Mouse (Mus musculus): ENCODE data around the gene Hist2h4.
"Not testable (repeated sequence)": the region's sequence is repeated elsewhere in the genome, so short reads cannot be mapped to it uniquely, and the experiment has no call there.

The Hist2h4 gene

GRCm38 (mm10) chr3:96247356-96248140 lies 15.6 kb downstream of the Hist2h4 start:
- DNase-seq (ENCODE audit: low spot score in 2 of 2): no peak

- DNase-seq (ENCODE audit: low spot score in 2 of 2): not testable (repeated sequence)
Measured at GRCm38 (mm10) chr3:96246427-96246856, 16.7 kb downstream of the Hist2h4 start, which contains the start of gene Hist2h3c1. Hist2h3c1 (plus strand) TSS chr3:96246685.

GRCm38 (mm10) chr3:96246018-96246417 lies 17.1 kb downstream of the Hist2h4 start:
- DNase-seq (ENCODE audit: low spot score in 2 of 2): not testable (repeated sequence)

- DNase-seq (ENCODE audit: low spot score in 2 of 2): peak; percentile 88 to 92
Measured at GRCm38 (mm10) chr3:96245003-96245886, 17.9 kb downstream of the Hist2h4 start, which contains the start of gene Hist2h2aa1. Hist2h2aa1 (plus strand) TSS chr3:96245497.

DNA sequence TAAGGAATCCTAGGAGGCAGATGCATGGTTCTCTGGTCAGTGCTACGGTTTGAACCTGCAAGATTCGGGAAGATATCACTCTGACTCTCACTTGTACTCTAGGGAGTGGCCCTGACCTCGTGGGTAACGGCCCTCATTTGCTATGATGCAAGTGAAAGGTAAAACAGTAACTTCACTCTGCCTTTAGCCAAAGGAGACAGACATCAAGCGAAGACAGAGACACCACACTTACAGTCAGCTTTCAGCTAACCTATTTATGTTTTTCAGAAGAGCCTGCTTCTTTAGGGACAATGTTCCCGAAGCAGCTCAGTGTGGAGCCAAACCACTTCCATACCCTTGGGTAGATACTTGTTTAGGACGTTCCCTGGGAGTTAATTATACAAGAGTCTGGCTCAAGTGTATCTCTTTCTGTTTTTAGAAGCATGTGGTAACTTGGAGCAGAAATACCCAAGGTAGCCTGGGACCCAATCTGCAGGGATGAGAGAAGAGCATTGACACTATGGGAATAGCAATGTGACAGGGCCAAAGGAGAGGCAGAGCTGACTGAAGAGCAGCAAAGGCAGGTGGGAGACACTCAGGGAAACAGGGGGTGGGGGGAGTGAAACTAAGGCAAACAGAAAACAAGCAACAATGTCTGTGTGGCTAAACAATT lies 19.1 kb downstream of the Hist2h4 start:
- no peak for DNase-seq (ENCODE audit: low spot score in 2 of 2)

- DNase-seq (ENCODE audit: low spot score in 2 of 2): no peak
Measured at GRCm38 (mm10) chr3:96240799-96241197, 22.3 kb downstream of the Hist2h4 start.

DNA sequence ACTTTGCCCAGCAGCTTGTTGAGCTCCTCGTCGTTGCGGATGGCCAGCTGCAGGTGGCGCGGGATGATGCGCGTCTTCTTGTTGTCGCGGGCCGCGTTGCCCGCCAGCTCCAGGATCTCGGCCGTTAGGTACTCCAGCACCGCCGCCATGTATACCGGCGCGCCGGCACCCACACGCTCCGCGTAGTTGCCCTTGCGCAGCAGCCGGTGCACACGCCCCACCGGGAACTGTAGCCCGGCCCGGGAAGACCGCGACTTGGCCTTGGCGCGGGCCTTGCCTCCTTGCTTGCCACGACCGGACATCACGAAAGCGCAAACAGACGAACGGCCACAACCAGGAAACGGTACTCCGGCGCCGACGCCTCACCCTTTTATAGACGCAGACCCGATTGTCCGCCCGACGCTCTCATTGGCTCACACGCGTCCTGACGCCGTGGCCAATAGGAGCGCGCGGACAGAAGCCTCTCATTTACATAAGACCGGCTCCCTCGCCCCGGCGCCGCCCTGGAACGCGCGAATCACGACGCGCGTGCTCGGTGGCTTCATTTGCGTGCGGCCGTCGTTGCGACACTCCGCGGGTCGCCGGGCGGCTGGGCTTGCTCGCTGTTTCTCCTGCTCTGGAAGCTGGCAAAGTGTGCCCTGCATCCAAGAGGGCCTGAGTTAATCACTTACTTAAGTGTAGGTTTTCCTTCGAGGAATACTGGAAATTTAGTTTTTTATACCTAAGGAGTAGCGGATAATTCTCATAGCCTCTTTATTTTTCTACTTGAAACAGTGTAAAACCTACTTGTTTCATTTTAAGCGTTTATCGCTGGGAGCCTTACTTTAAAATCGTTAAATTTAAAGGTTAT lies 22.9 kb downstream of the Hist2h4 start, which contains the start of gene Hist2h2aa2:
Gene Hist2h2aa2 (minus strand): TSS at position 328 of the 850 bp plus-strand sequence.
- peak; percentile 97 for DNase-seq (ENCODE audit: low spot score in 2 of 2)

GRCm38 (mm10) chr3:96238954-96239793 lies 23.9 kb downstream of the Hist2h4 start, which contains the start of gene Hist2h3c2:
Hist2h3c2 (minus strand) TSS chr3:96239127.
- peak in 1 of 2 experiments; percentile 40 for DNase-seq (ENCODE audit: low spot score in 2 of 2)

GRCm38 (mm10) chr3:96237904-96238511 lies 25.1 kb downstream of the Hist2h4 start:
- DNase-seq (ENCODE audit: low spot score in 2 of 2): no peak

- DNase-seq (ENCODE audit: low spot score in 2 of 2): no peak
Measured at GRCm38 (mm10) chr3:96237335-96237903, 25.7 kb downstream of the Hist2h4 start.

DNA sequence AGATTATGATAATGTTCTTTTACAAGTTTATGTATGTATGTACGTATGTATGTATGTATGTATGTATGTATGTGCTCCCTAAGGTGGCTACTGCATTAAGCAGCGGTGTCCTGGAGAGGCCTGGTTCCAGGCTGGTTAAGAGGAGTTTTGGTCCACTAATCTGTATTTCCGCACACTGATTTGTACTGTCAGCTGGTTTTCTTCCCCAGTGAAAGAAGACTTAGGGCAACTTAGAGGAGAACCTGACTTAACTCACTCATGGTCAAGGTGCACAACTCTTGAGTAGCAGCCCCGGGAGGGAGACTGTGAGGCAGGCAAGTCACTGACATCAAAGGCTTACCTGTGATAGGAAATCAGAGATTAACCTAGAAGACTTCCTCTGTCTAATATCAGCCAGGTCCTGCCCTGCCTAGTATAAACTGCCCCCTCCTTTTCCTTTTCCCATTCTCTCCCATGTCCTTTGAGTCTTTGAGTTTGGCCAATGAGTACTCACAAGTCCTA lies 26.2 kb downstream of the Hist2h4 start:
- no peak for DNase-seq (ENCODE audit: low spot score in 2 of 2)

- no peak for DNase-seq (ENCODE audit: low spot score in 2 of 2)
Measured at GRCm38 (mm10) chr3:96235836-96236235, 27.3 kb downstream of the Hist2h4 start.

DNA sequence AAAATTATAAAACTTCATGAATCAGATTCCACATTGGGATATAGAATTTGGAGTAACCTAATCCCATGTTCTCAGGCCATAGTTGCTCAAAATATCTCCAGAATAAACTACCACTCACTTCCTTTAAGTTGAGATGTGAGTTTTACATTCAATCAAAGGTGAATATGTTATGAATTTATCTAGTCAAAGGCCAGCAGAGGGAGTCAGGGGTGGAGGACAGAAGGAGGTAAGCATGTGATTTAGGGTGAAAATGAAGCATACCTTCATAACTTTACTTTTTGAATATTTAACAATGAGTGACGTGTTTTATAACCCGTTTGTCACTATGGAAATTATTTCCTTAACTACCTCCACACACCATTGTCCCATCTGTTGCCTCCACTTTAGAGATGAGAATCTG lies 28.2 kb downstream of the Hist2h4 start:
- DNase-seq (ENCODE audit: low spot score in 2 of 2): no peak

- no peak for DNase-seq (ENCODE audit: low spot score in 2 of 2)
Measured at GRCm38 (mm10) chr3:96231758-96232120, 31.4 kb downstream of the Hist2h4 start.

GRCm38 (mm10) chr3:96230910-96231757 lies 32.0 kb downstream of the Hist2h4 start:
- DNase-seq (ENCODE audit: low spot score in 2 of 2): no peak

- DNase-seq (ENCODE audit: low spot score in 2 of 2): no peak
Measured at GRCm38 (mm10) chr3:96230404-96230803, 32.7 kb downstream of the Hist2h4 start.

DNA sequence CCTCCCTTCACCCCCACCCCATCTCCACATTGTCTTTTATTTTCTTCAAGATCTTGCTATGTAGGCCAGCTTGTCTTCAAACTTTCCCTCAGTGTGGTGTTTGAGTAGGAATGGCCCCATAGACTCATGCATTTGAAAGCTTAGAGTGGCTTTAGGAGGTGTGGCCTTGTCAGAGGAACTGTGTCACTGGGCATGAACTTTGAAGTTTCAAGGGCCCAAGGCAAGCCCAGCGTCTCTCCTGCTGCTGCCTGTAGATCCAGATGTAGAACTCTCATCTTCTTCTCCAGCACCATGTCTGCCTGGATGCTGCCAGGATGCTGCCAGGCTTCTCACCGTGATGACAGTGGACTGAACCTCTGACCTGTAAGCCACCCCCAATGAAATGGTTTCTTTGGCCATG lies 34.3 kb downstream of the Hist2h4 start:
- DNase-seq (ENCODE audit: low spot score in 2 of 2): no peak

All from right cerebral cortex, postnatal 10 days (tissue).